Mouse (Mus musculus) erythroblast, embryonic 14.5 days (primary cell): ENCODE data around the gene Tdrd12.

Experiments used
- GATA1 ChIP-seq: IDR thresholded peaks from 2 replicates; pipeline ENCODE4 v1.6.1; 2012; ENCODE audit warnings: low read length, inconsistent platforms, mixed read lengths
- TAL1 ChIP-seq: IDR thresholded peaks from 3 replicates; pipeline ENCODE4 v1.6.1; 2012; ENCODE audit warnings: low read length, inconsistent platforms, mixed read lengths

GRCm38 (mm10) chr7:35586906-35587445, 49.4 kb upstream of the Tdrd12 start:
- TF ChIP-seq GATA1 = no peak
- TF ChIP-seq TAL1 = no peak
